Mouse (Mus musculus) stomach, postnatal 0 days (tissue): ENCODE data around the gene Tuba3b. TPM values are rescaled to one million over a fixed set of nuclear protein-coding genes. Genes with fewer than 3 reads are reported as not detected.
A peak's percentile ranks its signal among the peaks of the same experiment; 100 is the strongest.

Experiments used
- ATAC-seq: fragments of 200-750 bp; cut with Nextera tagmentation; 2 replicates; pipeline ENCODE4 v1.8.0; 2017; ENCODE audit not compliant: low FRiP score, low TSS enrichment
- DNase-seq: peaks from one replicate; pipeline ENCODE4 v3.0.0-alpha.2; 2016; ENCODE audit warnings: low spot score
- H3K27ac ChIP-seq: fragments of 300-500 bp; sonication (generic); replicated peaks from 2 replicates; pipeline ENCODE4 v1.5.1; 2014; ENCODE audit warnings: mild to moderate bottlenecking, control low read depth
- H3K27me3 ChIP-seq: fragments of 300-500 bp; sonication (generic); 2 replicates; pipeline ENCODE4 v1.6.1; 2014; ENCODE audit warnings: low read length; ENCODE audit not compliant: control insufficient read depth, insufficient read depth
- H3K36me3 ChIP-seq: fragments of 300-500 bp; sonication (generic); 2 replicates; pipeline ENCODE4 v1.6.1; 2014; ENCODE audit warnings: low read length, mixed read lengths; ENCODE audit not compliant: control insufficient read depth, insufficient read depth
- H3K4me1 ChIP-seq: fragments of 300-500 bp; sonication (generic); replicated peaks from 2 replicates; pipeline ENCODE4 v1.6.1; 2014; ENCODE audit warnings: antibody characterized with exemption; ENCODE audit not compliant: control insufficient read depth, insufficient read depth
- H3K4me2 ChIP-seq: fragments of 300-500 bp; sonication (generic); replicated peaks from 2 replicates; pipeline ENCODE4 v1.6.1; 2014; ENCODE audit warnings: low read depth, mild to moderate bottlenecking, control low read depth, moderate library complexity
- H3K4me3 ChIP-seq: fragments of 300-500 bp; sonication (generic); 2 replicates; pipeline ENCODE4 v1.5.1; 2014; ENCODE audit warnings: low read depth, low read length, control low read depth
- H3K9ac ChIP-seq: fragments of 300-500 bp; sonication (generic); 2 replicates; pipeline ENCODE4 v1.6.1; 2014; ENCODE audit warnings: mild to moderate bottlenecking, low read length, control low read depth, mixed read lengths
- H3K9me3 ChIP-seq: fragments of 300-500 bp; sonication (generic); 2 replicates; pipeline ENCODE4 v1.6.1; 2016; ENCODE audit warnings: low read length; ENCODE audit not compliant: control insufficient read depth
- CTCF ChIP-seq: IDR thresholded peaks from 2 replicates; pipeline ENCODE4 v1.5.1; 2016; ENCODE audit warnings: antibody characterized with exemption, low read depth, mild to moderate bottlenecking, moderate library complexity
- EP300 ChIP-seq: optimal IDR thresholded peaks from 2 replicates; pipeline ENCODE3; 2016; ENCODE audit warnings: antibody characterized with exemption
- WGBS: fragments of 180-500 bp; shearing (Covaris S2); extraction: QIAGEN DNeasy Blood & Tissue Kit; methylation state at CpG from one replicate; pipeline ENCODE4 v1.1.7; 2014; 5-methylcytosine and 5-hydroxymethylcytosine counted together
- polyA plus RNA-seq: library from polyadenylated mRNA; unstranded; fragments of >200 nt; fragmentation: Nextera tagmentation; extraction: Ambion mirVana; gene quantifications from 2 replicates; pipeline ENCODE4 v1.2.1, GENCODE M21; 2015

Tuba3b gene
- polyA plus RNA-seq, 1 experiment from 2014 or later: not detected

DNA sequence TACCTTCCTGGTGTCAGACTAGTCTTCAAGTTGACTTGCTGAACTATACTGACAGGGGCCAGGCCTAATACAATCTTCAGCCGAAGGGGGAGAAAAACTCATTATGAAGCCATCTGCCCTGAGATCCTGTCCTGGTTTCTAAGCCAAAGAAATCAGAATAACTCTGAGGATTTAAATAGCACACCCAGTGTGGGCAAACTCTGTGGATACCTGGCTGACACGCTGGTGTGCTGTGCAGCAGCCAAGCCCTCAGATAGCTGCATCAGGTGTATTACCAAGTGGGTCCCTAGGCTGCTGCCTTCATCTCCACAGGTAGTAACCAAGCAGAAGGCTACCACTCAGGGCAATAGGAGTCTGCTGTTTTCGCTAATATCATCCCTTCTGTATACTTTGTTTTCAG lies 2.9 kb upstream of the Tuba3b start:
- Histone ChIP-seq H3K9ac (no peak overlapping the region), H3K4me1 (no peaks in the 10 kb centered on the region), H3K27me3 (no peaks in the 10 kb centered on the region), H3K27ac (no peak overlapping the region), H3K4me2 (no peak overlapping the region), H3K4me3 (no peak overlapping the region), H3K9me3 (no peaks in the 10 kb centered on the region), H3K36me3 (no peaks in the 10 kb centered on the region)
- 83% methylated on average over 3 of the region's 3 CpGs for WGBS
- TF ChIP-seq CTCF: no peak
- TF ChIP-seq EP300: no peak
- ATAC-seq (no peak), DNase-seq (no peak)

DNA sequence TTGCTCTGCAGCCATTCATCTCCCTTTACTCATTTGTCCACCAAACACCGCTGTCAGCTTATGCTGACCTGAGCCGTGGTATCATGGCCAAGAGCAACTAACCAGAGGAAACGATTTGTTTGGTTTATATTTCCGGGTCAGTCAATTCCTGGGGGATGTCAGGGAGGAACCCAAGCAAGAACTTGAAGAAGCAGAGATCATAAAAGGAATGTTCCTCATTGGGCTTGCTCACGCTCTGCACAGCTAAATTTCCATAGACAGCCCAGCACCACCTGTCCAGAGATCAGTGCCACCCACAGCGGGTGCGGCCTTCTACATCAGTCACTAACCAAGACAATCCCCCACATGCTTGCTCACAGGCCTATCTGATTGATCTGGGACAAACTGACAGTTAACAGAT lies 1.3 kb upstream of the Tuba3b start, which contains the start of gene Lmntd1:
Lmntd1 (minus strand) TSS at position 101 of the 400 bp plus-strand sequence.
- no peaks in the 10 kb centered on the region for H3K36me3 ChIP-seq
- H3K9me3 ChIP-seq: no peaks in the 10 kb centered on the region
- TF ChIP-seq CTCF: no peak
- no peak for TF ChIP-seq EP300
- 63% methylated on average over 7 of the region's 7 CpGs for WGBS
- no peak within 1 kb of the TSS for H3K4me3 ChIP-seq
- no peak within 1 kb of the TSS for H3K9ac ChIP-seq
- no peak for ATAC-seq
- no peak for DNase-seq
- H3K4me2 ChIP-seq: no peak within 1 kb of the TSS
- H3K27me3 ChIP-seq: no peaks in the 10 kb centered on the region
- H3K4me1 ChIP-seq: no peaks in the 10 kb centered on the region
- H3K27ac ChIP-seq: no peak within 1 kb of the TSS

DNA sequence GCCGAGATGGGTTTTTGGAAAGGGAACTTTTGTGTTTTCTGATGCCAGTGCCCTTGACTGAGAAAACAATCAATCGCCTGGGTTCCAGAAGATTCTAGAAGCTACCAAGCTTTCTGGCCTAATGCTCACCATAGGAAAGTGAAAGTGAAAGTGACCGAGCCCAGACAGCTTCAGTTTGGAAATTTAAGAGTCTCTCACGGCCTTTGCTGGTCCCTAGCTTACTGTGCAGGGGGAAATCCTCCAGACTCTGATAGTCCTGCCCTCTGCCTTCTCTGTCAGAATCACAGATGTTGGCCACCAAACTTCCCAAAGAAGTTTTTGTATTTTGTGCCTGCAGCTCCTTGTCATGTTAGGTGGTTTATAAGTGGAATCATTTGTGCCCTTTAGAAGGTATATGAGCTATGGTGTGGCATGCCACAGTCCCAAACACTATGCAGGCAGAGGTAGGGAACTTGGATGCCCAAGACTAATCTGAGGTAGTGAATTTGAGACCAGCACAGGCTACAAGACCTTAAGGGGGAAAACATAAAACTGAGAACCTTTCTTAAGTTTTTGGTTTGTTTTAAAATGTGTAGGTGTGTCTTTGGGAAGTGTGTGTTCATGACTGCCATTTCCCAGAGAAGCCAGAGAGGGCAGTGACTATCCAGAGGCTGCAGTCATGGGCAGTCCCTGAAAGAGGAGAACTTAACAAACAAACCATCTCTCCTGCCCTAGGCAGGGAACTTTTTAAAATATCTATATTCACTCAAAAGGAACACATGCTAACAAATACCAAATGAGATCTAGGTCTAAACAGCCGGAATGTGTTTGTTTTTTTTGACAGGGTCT lies 1.1 kb downstream of the Tuba3b start:
- DNase-seq (no peak), ATAC-seq (no peak)
- Histone ChIP-seq H3K4me2 (no peak overlapping the region), H3K27ac (no peak overlapping the region), H3K4me3 (no peak overlapping the region), H3K36me3 (no peaks in the 10 kb centered on the region), H3K4me1 (no peaks in the 10 kb centered on the region), H3K9ac (no peak overlapping the region), H3K27me3 (no peaks in the 10 kb centered on the region), H3K9me3 (no peaks in the 10 kb centered on the region)
- WGBS: 69% methylated on average over 5 of the region's 5 CpGs
- peak; percentile 25; the same call in 1 of the 2 replicates for TF ChIP-seq CTCF
- no peak for TF ChIP-seq EP300

DNA sequence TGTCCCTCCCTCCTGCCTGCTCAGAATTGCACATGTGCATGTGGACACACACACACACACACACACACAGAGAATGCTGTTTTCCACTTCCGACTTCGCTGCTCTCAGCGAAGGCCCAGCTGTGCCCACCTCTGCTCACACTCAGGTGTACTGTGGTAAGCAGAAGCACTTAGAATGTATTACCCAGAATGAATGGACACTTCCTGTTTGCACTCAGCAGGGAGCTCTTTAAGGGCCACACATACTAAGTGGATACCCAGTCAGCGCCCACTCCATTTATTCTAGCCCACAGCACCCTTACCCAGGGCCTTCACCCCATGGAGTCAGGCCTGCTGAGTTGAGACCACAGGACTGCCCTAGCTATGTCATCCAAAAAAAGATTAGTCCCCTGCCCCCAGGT lies 7.6 kb downstream of the Tuba3b start:
- H3K9ac ChIP-seq: no peak overlapping the region
- no peaks in the 10 kb centered on the region for H3K4me1 ChIP-seq
- ATAC-seq (no peak), DNase-seq (no peak)
- H3K4me2 ChIP-seq: no peak overlapping the region
- no peaks in the 10 kb centered on the region for H3K36me3 ChIP-seq
- no peaks in the 10 kb centered on the region for H3K9me3 ChIP-seq
- 91% methylated on average over 4 of the region's 4 CpGs for WGBS
- H3K27ac ChIP-seq: no peak overlapping the region
- H3K27me3 ChIP-seq: no peaks in the 10 kb centered on the region
- no peak overlapping the region for H3K4me3 ChIP-seq
- TF ChIP-seq EP300 (no peak), CTCF (no peak)

DNA sequence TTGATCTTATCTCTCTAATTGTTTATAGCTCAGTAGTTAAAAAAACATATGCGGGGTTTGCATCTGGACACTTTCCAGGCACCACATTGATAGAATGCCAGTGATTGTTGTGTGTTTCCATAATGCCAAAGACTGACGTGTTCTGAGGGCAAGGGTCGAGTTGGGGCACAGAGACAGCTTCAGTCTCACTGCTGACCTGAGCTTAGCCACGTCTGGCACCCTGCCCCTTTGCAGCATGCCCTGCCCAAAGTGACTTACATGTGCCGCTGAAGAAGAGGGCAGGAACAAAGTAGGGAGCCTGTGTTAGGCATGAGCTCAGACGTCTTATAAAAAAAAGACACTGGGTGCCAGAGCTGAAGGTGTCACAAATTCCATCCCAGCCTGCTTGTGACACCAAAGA lies 14.7 kb downstream of the Tuba3b start:
- WGBS: 39% methylated on average over 6 of the region's 6 CpGs

DNA sequence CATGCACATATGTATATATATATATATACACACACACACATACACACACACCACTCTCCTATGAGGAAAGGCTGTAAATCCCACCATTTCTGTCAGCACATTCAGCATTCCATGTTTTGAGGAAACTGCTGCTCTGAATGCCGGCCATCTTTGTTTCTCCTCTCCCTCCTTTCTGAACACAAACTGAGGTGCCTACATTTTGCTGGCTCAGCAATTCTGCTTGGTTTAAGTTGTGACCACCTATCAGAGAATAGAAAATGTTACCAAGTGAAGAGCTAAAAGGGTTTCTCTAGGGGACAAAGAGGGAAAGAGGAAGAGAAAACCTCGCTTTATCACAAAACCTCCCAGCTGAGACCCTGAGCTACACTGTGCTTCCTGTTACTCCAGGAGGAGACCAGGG lies 18.9 kb downstream of the Tuba3b start:
- no peak overlapping the region for H3K4me3 ChIP-seq
- DNase-seq (no peak), ATAC-seq (no peak)
- 87% methylated on average over 2 of the region's 2 CpGs for WGBS
- no peaks in the 10 kb centered on the region for H3K9me3 ChIP-seq
- H3K4me1 ChIP-seq: no peaks in the 10 kb centered on the region
- no peaks in the 10 kb centered on the region for H3K27me3 ChIP-seq
- no peak overlapping the region for H3K9ac ChIP-seq
- H3K27ac ChIP-seq: no peak overlapping the region
- H3K4me2 ChIP-seq: no peak overlapping the region
- H3K36me3 ChIP-seq: no peaks in the 10 kb centered on the region
- TF ChIP-seq EP300 (no peak), CTCF (no peak)

More for the DNA sequence above, 14.7 kb downstream of the Tuba3b start:
- no peak for TF ChIP-seq CTCF
- TF ChIP-seq EP300: no peak
- DNase-seq (no peak), ATAC-seq (no peak)
- H3K9ac ChIP-seq: no peak overlapping the region
- H3K27ac ChIP-seq: no peak overlapping the region
- H3K4me2 ChIP-seq: no peak overlapping the region
- H3K36me3 ChIP-seq: no peaks in the 10 kb centered on the region
- no peaks in the 10 kb centered on the region for H3K27me3 ChIP-seq
- no peak overlapping the region for H3K4me3 ChIP-seq
- no peaks in the 10 kb centered on the region for H3K9me3 ChIP-seq
- no peaks in the 10 kb centered on the region for H3K4me1 ChIP-seq
